Mouse (Mus musculus): ENCODE measurements around the gene Slc6a12. TPM values are rescaled to one million over a fixed set of nuclear protein-coding genes. Genes with fewer than 3 reads are reported as not detected.

The Slc6a12 gene
- polyA plus RNA-seq (2015; fragmentation: Nextera tagmentation; extraction: Ambion mirVana) = 0.21 TPM in 1 of 2 replicates, not detected in the other

GRCm38 (mm10) chr6:121343026-121343770, at the start of gene Slc6a12:
Slc6a12 (plus strand) TSS chr6:121343076.

DNA sequence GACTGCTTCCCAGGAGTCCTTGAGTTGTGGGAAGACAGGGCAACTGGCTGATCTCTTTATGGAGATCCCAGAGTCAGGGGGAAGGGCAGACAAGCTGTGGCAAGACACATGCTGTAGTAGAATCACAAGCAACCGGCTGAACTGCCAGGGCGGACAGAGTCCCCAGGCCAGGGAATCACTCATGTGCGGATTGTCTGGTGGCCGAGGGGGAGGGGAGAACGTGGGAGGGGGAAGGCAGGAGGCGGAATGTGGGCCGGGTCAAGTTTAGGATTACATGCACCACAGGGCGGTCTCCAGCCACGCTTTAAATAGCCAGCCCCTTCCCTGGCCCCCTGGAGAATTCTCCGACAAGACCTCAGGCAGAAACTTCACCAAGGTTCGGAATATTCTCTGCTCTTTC, 42.9 kb upstream of the Slc6a12 start, which contains the start of gene Slc6a13:
TSS of gene Slc6a13 (plus strand) at position 274 of the 400 bp plus-strand sequence.

Small RNA genes lying within 50 kb of the gene (microRNA-seq; reads per million reads assigned to microRNA genes)
- gene Gm24855 = not detected

Other genes with a start within 250 kb of the Slc6a12 start
- 16.0 and 16.9 TPM in 2 replicates for gene Mical3, start 212.1 kb upstream of the Slc6a12 start, polyA plus RNA-seq (2015; fragmentation: Nextera tagmentation; extraction: Ambion mirVana)
- gene Pex26, start 159.4 kb upstream of the Slc6a12 start, polyA plus RNA-seq (2015; fragmentation: Nextera tagmentation; extraction: Ambion mirVana) = 4.5 and 5.2 TPM in 2 replicates
- gene Tuba8, start 132.4 kb upstream of the Slc6a12 start, polyA plus RNA-seq (2015; fragmentation: Nextera tagmentation; extraction: Ambion mirVana) = 1.7 and 2.1 TPM in 2 replicates
- 9.3 and 10.8 TPM in 2 replicates for gene Usp18, start 97.2 kb upstream of the Slc6a12 start, polyA plus RNA-seq (2015; fragmentation: Nextera tagmentation; extraction: Ambion mirVana)
- 0.18 and 0.30 TPM in 2 replicates for gene Slc6a13, start 42.8 kb upstream of the Slc6a12 start, polyA plus RNA-seq (2015; fragmentation: Nextera tagmentation; extraction: Ambion mirVana)
- not detected in 2 replicates for gene Iqsec3, start 130.6 kb downstream of the Slc6a12 start, polyA plus RNA-seq (2015; fragmentation: Nextera tagmentation; extraction: Ambion mirVana)

Data from urinary bladder, postnatal 0 days (tissue).